Mouse (Mus musculus): ENCODE results near the gene Cysrt1.

The Cysrt1 gene

DNA sequence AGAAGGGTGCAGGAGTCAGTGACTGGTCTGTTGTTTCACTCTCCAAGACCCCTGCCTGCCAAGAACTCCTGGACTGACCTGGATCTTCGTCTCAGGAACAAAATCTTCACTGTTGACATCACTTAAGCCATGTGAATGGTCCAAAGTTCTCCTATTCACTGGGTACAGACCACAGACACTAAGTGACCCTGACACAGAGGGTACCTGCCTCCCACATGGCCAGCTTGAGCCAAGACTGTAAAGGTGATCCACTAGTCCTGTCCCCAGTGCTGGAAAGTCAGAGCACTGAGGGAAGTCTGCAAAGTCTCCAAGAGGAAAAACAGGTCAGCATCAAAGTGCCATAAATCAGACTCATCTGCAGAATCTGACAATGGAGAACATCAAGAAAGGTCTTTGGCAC, 34.7 kb downstream of the Cysrt1 start:
- no peak for DNase-seq (ENCODE audit: low spot score)

DNA sequence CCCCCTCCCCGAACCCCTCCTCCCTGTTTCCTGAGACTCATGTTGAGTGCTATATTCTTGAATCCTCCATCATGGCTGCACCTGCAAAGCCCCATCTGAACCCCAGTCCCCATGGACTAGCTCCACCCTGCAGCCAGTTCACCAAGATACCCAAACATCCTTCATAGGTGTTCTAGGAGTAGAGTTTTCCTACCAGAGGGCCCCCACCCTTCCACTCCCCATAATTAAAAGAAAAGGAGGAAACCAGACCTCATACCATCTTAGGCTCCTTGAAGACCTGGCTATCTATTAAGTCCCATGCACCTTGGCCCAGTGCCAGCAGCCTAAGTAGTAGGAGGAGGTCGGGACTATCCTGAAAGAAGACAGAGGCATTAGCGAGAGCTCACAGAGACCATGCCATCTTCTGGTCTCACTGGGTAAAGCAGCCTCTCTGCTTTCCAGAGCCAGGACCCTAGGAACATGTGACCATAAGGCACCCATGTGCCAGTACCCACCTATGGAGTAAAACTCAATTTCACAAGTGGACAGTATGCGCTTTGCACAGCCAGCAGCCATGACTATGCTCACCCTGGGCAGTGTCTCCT, 38.5 kb downstream of the Cysrt1 start:
- DNase-seq (ENCODE audit: low spot score), result no peak

DNA sequence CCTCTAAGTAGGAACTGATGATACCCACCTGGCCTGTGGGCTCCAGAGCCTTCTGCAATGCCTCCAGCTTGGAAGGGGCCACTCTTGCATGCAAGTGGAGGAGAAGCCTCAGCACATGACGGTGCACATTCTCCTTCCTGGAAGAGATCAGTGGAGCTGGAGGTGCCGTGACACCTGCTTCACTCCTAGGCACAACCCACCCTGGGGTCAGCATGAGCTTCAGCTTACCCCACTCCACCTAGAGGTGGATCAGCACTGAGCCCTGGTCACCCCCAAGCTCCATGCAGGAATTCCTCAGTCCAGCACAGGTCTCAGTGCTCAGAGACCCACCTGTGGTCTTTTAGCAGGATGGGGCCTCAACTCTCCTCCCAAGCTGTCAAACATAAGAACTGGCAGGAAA, 41.6 kb downstream of the Cysrt1 start:
- DNase-seq (ENCODE audit: low spot score), result no peak

DNA sequence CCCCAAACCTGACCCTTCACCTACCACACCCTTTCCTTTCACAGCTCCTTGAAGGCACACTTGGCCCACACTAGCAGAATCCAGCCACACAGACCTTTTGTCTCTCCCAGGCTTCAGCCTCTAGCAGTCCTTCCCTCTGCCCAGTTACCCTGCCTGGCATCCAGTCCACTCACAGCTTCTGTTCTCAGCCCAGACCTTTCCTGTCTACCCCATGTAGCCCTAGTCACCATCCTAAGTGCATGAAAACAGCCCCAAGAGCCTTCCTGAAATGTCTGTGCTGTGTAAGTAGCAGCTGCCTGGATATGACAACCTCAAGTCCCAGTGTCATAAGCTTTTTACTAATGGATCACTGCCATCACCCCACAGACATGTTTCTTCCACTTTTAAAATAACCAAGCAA, 44.3 kb downstream of the Cysrt1 start:
- DNase-seq (ENCODE audit: low spot score), result no peak

DNA sequence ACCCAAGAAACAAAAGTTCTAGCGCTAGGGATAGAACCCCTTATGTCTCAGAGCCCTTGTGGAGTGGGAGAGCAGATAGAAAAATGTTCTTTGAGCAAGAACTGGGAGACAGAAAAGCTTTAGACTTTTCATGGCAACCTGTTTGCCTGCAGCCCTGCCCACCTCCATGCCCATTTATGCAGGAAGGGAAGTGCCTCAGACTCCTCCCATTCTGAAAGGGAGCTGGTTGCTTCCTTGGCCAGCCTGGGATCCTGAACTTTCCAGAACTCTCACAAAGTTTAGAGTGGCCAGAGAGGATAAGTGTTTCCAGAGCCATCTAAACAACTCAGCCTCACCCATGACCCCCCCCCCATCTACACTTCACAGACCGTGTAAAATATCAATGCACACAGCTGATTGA, 45.1 kb downstream of the Cysrt1 start:
- no peak for DNase-seq (ENCODE audit: low spot score)

DNA sequence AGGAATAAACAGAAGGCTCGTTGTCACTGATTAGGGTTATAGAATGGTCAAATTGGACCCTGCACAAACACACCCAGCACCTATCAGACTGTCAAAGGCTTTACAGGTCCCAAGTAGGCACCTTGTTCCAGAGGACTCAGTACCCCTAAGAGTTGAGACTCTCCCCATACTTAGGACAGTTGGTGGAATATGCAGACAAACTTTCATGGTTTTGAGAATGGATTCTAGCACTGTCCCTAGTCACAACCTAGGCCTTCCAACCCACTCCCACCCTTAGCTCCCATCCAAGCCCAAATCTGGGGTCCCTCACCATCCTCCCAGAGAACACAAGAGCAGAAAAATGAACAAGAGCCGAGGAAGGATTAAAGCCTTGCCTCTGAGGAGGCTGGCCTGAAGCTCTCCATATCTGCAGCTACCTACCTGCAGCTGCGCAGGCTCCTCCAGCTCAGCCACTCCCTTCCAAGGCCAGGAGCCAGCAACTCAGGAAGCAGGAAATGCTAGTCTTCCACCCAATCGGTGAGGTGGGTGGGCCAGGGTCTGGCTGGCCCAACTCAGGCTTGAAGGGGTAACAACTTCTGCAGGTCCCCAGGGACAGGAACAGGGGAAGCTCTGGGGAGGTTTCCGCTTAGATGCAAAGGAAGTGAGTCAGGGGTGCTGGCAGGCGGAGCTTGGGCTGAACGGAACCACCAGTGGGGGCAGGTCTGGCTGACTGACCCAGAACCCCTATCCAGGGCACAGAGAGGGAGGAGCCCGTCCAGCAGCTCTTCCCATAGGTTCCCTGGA, 45.9 kb downstream of the Cysrt1 start, which contains the start of gene Tor4a:
Gene Tor4a, minus strand, starts transcription at position 715 of the 783 bp plus-strand sequence.
- DNase-seq (ENCODE audit: low spot score), result peak; percentile 82

DNA sequence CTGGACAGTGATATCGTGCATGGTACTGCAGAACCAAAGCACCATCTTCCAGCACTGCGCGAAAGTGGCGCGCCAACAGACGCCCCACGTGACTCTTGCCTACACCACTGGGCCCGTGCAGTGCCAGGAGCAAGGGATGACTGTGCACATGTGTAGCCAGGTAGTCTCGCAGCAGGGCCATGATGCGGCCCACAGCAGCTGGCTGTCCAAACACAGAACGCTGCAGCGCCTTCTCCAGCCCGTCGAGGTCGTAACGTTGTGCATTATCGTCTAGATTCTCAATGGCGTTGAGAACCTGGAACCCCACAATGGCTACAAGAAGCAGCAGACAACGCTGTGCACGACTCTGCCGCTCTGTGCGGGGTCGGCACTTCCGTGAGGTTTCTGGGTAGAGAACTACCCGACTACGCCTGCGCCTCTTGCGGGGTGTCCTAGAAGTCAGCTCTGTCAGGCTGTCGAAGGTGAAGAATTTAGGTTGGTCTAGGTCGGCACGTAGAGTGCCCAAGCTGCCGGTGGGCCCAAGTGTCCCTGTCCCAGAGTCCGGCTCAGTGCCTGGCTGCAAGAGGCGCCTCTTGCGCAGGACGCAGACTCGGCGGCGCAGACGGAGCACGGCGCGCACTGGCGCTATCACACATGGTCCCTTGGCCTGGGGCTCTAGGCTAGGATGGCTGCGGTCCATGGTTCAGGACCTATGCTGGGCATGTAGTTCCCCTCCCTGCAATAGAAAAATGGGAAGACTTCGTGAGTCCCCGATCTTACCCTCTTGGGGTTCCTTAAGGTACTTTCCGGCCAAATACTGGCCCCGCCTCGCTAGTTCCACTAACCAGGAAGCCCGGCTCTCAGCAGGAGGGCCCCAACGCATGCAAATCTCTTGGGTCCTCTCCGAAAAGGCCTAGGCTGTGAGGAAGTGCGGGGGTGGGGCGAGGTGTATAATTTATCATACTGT, 46.8 kb downstream of the Cysrt1 start:
- peak; percentile 46 for DNase-seq (ENCODE audit: low spot score)

DNA sequence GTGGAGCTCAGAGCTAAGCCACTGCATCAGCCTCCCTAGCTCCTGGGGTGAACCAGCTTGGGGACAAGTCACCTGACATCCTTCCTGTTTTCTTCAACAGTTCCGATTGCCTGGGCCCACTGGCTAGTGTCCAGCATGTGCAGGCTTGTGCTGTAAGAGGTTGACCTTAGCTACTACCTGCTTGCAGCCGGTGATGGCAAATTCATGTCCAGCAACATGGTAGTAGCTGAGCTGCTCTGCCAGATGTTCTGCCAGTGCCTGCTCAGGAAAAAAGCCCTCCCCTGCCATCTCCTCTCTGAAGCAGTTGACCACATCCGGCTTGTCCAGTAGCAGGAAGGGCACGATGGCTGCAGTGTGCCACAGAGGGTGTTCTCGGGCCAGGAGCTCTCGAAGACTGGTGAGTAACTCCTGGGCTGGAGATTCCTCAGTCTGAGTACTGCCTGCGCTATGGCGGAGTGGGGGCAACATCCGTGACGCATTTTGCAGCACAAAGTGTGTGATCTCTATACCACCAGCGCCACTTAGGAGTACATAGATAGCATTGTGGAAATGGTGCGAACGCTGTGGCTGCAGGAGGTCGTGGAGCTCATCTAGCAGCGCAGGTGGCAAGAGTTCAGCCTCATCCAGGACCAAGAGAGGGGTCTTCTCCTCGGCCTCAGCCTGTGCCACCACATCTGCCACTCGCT, 47.6 kb downstream of the Cysrt1 start:
- DNase-seq (ENCODE audit: low spot score), result no peak

DNA sequence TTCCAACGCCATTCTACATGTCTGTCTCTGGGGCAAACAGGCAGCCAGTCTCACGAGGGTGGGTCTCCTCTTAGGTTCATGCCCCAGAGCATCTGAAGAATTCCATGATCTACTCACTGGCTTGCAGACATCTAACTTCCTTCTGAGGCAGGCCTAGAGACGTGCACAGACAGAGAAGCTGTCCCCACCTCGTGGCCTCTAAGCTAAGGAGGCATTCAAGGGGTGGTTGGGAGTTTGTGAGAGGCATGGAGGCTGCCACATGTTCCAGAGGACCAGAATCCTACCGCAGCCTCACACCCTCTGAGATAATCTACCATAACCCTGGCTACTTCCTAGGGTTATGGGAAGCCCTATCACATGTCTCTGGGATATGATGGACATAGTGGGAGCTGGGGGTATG, 48.2 kb downstream of the Cysrt1 start:
- DNase-seq (ENCODE audit: low spot score), result no peak

DNA sequence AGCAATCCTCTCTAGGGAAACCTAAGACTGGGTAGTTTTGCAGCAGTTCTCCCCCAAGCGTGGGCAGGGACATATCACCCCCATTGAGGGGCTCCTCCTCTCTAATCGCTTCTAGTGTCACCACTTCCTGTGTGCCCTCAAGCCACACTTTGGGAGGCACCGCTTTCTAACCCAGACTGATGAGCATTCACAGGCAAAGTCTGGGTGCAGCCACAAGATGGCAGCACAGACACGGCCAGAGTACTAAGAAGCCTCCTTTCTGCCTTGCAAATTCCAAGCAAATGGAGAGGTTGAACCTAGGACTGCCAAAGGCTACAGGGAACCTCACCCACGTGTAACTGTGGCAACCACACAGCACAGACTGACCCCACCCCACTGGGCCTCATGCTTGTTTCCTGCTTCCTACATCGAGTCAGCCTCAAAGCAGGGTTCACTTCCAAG, 48.9 kb downstream of the Cysrt1 start:
- DNase-seq (ENCODE audit: low spot score), result peak; percentile 57
